Mouse (Mus musculus) MEL (cell line): ENCODE measurements around the gene Usp36. TPM values are rescaled to one million over a fixed set of nuclear protein-coding genes. Genes with fewer than 3 reads are reported as not detected.

Experiments
- DNase-seq: peaks from one replicate; pipeline ENCODE4 v3.0.0; 2011; ENCODE audit warnings: low read depth, low spot score
- H3K27ac ChIP-seq: 2 replicates; pipeline ENCODE4 v1.5.1; 2012; ENCODE audit warnings: low read depth, mild to moderate bottlenecking, control low read depth, low read length, moderate library complexity; ENCODE audit not compliant: control insufficient read depth
- H3K27me3 ChIP-seq, 2 experiments: fragments of 150-350 bp in 1 of 2; sonication (generic) in 1 of 2; 2 replicates each; pipeline ENCODE4 v1.6.1; 2012; ENCODE audit warnings: low read length in 2 of 2, mild to moderate bottlenecking in 2 of 2, improper control_type of control experiment in 1 of 2, moderate library complexity in 1 of 2; ENCODE audit not compliant: insufficient read depth in 2 of 2, control insufficient read depth in 1 of 2
- H3K36me3 ChIP-seq, 2 experiments: 2 replicates each; pipeline ENCODE4 v1.6.1; 2012 to 2014; ENCODE audit warnings: low read length in 2 of 2, improper control_type of control experiment in 1 of 2, inconsistent platforms in 1 of 2, mild to moderate bottlenecking in 1 of 2; ENCODE audit not compliant: insufficient read depth in 2 of 2, control insufficient read depth in 1 of 2
- H3K4me1 ChIP-seq, 2 experiments: fragments of 150-350 bp in 1 of 2; sonication (generic) in 1 of 2; 2 replicates each; pipeline ENCODE4 v1.6.1; 2012; ENCODE audit warnings: low read length in 2 of 2, improper control_type of control experiment in 1 of 2, mild to moderate bottlenecking in 1 of 2; ENCODE audit not compliant: insufficient read depth in 2 of 2, control insufficient read depth in 1 of 2
- H3K4me3 ChIP-seq, 2 experiments: fragments of 150-350 bp in 1 of 2; sonication (generic) in 1 of 2; 2 replicates each; pipeline ENCODE4 v1.5.1; 2012; ENCODE audit warnings: low read depth in 2 of 2, low read length in 2 of 2, mild to moderate bottlenecking in 2 of 2, moderate library complexity in 2 of 2, control low read depth in 1 of 2, improper control_type of control experiment in 1 of 2; ENCODE audit not compliant: control insufficient read depth in 1 of 2, insufficient read depth in 1 of 2
- H3K79me2 ChIP-seq: 2 replicates; pipeline ENCODE4 v1.6.1; 2012; ENCODE audit warnings: mild to moderate bottlenecking, low read length, moderate library complexity; ENCODE audit not compliant: control insufficient read depth, poor library complexity, insufficient read depth
- H3K9ac ChIP-seq: 2 replicates; pipeline ENCODE4 v1.6.1; 2012; ENCODE audit warnings: low read depth, mild to moderate bottlenecking, control low read depth, low read length, moderate library complexity; ENCODE audit not compliant: control insufficient read depth, poor library complexity, severe bottlenecking
- H3K9me3 ChIP-seq: fragments of 150-350 bp; sonication (generic); replicated peaks from 2 replicates; pipeline ENCODE4 v1.6.1; 2012; ENCODE audit warnings: mild to moderate bottlenecking, low read length, improper control_type of control experiment, moderate library complexity; ENCODE audit not compliant: insufficient read depth
- BHLHE40 ChIP-seq: IDR thresholded peaks from 2 replicates; pipeline ENCODE4 v1.6.1; 2012; ENCODE audit warnings: low read depth, mild to moderate bottlenecking, inconsistent platforms, low read length, improper control_type of control experiment, borderline replicate concordance
- CHD1 ChIP-seq: IDR thresholded peaks from 2 replicates; pipeline ENCODE4 v1.6.1; 2012; ENCODE audit warnings: low read depth, mild to moderate bottlenecking, inconsistent platforms, low read length, improper control_type of control experiment
- CTCF ChIP-seq, 3 experiments: IDR thresholded peaks in 2 of 3; conservative IDR thresholded peaks in 1 of 3; 2 replicates each; pipeline ENCODE4 v1.5.1; 2011 to 2012; ENCODE audit warnings: low read length in 3 of 3, low read depth in 2 of 3, mild to moderate bottlenecking in 2 of 3, improper control_type of control experiment in 1 of 3, inconsistent platforms in 1 of 3, mixed read lengths in 1 of 3, moderate library complexity in 1 of 3; ENCODE audit not compliant: control insufficient read depth in 1 of 3, insufficient read depth in 1 of 3, poor library complexity in 1 of 3, severe bottlenecking in 1 of 3
- ELF1 ChIP-seq: IDR thresholded peaks from 2 replicates; pipeline ENCODE4 v1.6.1; 2014; ENCODE audit warnings: low read depth, mild to moderate bottlenecking, inconsistent platforms, low read length, improper control_type of control experiment, moderate library complexity
- EP300 ChIP-seq, 2 experiments: IDR thresholded peaks; 2 replicates each; pipeline ENCODE4 v1.6.1; 2011; ENCODE audit warnings: improper control_type of control experiment in 2 of 2, low read length in 2 of 2, low read depth in 1 of 2, mild to moderate bottlenecking in 1 of 2
- ETS1 ChIP-seq: IDR thresholded peaks from 2 replicates; pipeline ENCODE4 v1.6.1; 2012; ENCODE audit warnings: low read depth, mild to moderate bottlenecking, inconsistent platforms, low read length, improper control_type of control experiment, moderate library complexity
- MAFK ChIP-seq: IDR thresholded peaks from 2 replicates; pipeline ENCODE4 v1.6.1; 2011; ENCODE audit warnings: low read depth, mild to moderate bottlenecking, low read length, improper control_type of control experiment, borderline replicate concordance
- MAX ChIP-seq: IDR thresholded peaks from 2 replicates; pipeline ENCODE4 v1.6.1; 2011; ENCODE audit warnings: low read length, improper control_type of control experiment
- MAZ ChIP-seq: IDR thresholded peaks from 2 replicates; pipeline ENCODE4 v1.6.1; 2012; ENCODE audit warnings: low read depth, mild to moderate bottlenecking, inconsistent platforms, low read length, improper control_type of control experiment
- MXI1 ChIP-seq: IDR thresholded peaks from 2 replicates; pipeline ENCODE4 v1.6.1; 2011; ENCODE audit warnings: mild to moderate bottlenecking, low read depth, low read length, improper control_type of control experiment
- MYC ChIP-seq: IDR thresholded peaks from 2 replicates; pipeline ENCODE4 v1.6.1; 2011; ENCODE audit warnings: low read depth, mild to moderate bottlenecking, low read length, improper control_type of control experiment, moderate library complexity
- NELFE ChIP-seq: IDR thresholded peaks from 2 replicates; pipeline ENCODE4 v1.6.1; 2011; ENCODE audit warnings: low read depth, low read length, improper control_type of control experiment
- NRF1 ChIP-seq: IDR thresholded peaks from 2 replicates; pipeline ENCODE4 v1.6.1; 2014; ENCODE audit warnings: low read depth, mild to moderate bottlenecking, inconsistent platforms, low read length, improper control_type of control experiment, moderate library complexity; ENCODE audit not compliant: poor library complexity, insufficient read depth, severe bottlenecking
- POLR2AphosphoS5 ChIP-seq: IDR thresholded peaks from 2 replicates; pipeline ENCODE4 v1.6.1; 2012; ENCODE audit warnings: low read depth, borderline replicate concordance, mild to moderate bottlenecking, inconsistent platforms, low read length, moderate library complexity, mixed read lengths
- SIN3A ChIP-seq: IDR thresholded peaks from 2 replicates; pipeline ENCODE4 v1.6.1; 2012; ENCODE audit warnings: low read length, improper control_type of control experiment, inconsistent platforms
- SMC3 ChIP-seq: IDR thresholded peaks from 2 replicates; pipeline ENCODE4 v1.6.1; 2011; ENCODE audit warnings: low read depth, low read length, improper control_type of control experiment
- TAL1 ChIP-seq: IDR thresholded peaks from 2 replicates; pipeline ENCODE4 v1.6.1; 2012; ENCODE audit warnings: mild to moderate bottlenecking, inconsistent platforms, low read length, moderate library complexity, mixed read lengths
- TBP ChIP-seq: IDR thresholded peaks from 2 replicates; pipeline ENCODE4 v1.8.0; 2011; ENCODE audit warnings: low read depth, low read length, improper control_type of control experiment
- TCF12 ChIP-seq: IDR thresholded peaks from 2 replicates; pipeline ENCODE4 v1.6.1; 2014; ENCODE audit warnings: low read depth, mild to moderate bottlenecking, inconsistent platforms, low read length, improper control_type of control experiment, moderate library complexity
- USF2 ChIP-seq, 2 experiments: IDR thresholded peaks; 2 replicates each; pipeline ENCODE4 v1.6.1; 2011 to 2012; ENCODE audit warnings: improper control_type of control experiment in 2 of 2, low read length in 2 of 2, borderline replicate concordance in 1 of 2, inconsistent platforms in 1 of 2, low read depth in 1 of 2, mild to moderate bottlenecking in 1 of 2; ENCODE audit not compliant: insufficient read depth in 1 of 2
- ZNF384 ChIP-seq: IDR thresholded peaks from 2 replicates; pipeline ENCODE4 v1.6.1; 2012; ENCODE audit warnings: low read depth, mild to moderate bottlenecking, inconsistent platforms, low read length, improper control_type of control experiment
- polyA plus RNA-seq, 2 experiments: library from polyadenylated mRNA; stranded (reverse) in 1 of 2; unstranded in 1 of 2; fragments of >175 nt in 1 of 2; fragments of >200 nt in 1 of 2; gene quantifications; 2 replicates each; pipeline versions ENCODE4 v1.2.1 to v1.2.4; 2012; ENCODE audit warnings: low replicate concordance in 2 of 2, low read depth in 1 of 2; ENCODE audit not compliant: insufficient read length in 2 of 2, insufficient read depth in 1 of 2, missing spikeins in 1 of 2
- total RNA-seq: library from RNA; depleted of rRNA; stranded (reverse); fragments of 300-350 nt; gene quantifications from 2 replicates; pipeline ENCODE4 v1.2.3, GENCODE M21; 2012

Usp36 gene
- total and polyA plus RNA-seq, 3 experiments: 24.8 to 89.6 (median 50.7) TPM

GRCm38 (mm10) chr11:118295026-118295425 lies 5.0 kb upstream of the Usp36 start:
- Histone ChIP-seq H3K27ac (no peak overlapping the region), H3K9ac (no peak overlapping the region), H3K36me3 (peaks cover 0 to 8% of the 10 kb centered on the region in 2 experiments; a peak in 2 of 4 replicates), H3K27me3 (peaks cover 3 to 14% of the 10 kb centered on the region in 2 experiments), H3K4me3 (no peak overlapping the region), H3K4me1 (peaks cover 0 to 8% of the 10 kb centered on the region in 2 experiments; a peak in 1 of 4 replicates), H3K9me3 (no peaks in the 10 kb centered on the region), H3K79me2 (peaks cover 2% of the 10 kb centered on the region; the same call in 1 of the 2 replicates)
- no peak for TF ChIP-seq ZNF384
- TF ChIP-seq POLR2AphosphoS5: no peak
- no peak for TF ChIP-seq EP300 (IDR thresholded peaks at IDR 0.05; ENCODE audit: low read depth in 1 of 2, low read length in 2 of 2)
- TF ChIP-seq TCF12: no peak
- TF ChIP-seq TBP: no peak
- no peak for TF ChIP-seq TAL1
- TF ChIP-seq NRF1: no peak
- TF ChIP-seq MXI1: no peak
- TF ChIP-seq USF2 (IDR thresholded peaks at IDR 0.05; ENCODE audit: borderline replicate concordance in 1 of 2, insufficient read depth in 1 of 2, low read depth in 1 of 2, low read length in 2 of 2): no peak
- TF ChIP-seq MYC: no peak
- no peak for TF ChIP-seq NELFE
- no peak for TF ChIP-seq CHD1
- TF ChIP-seq MAFK: no peak
- no peak for TF ChIP-seq ETS1
- TF ChIP-seq MAZ: no peak
- TF ChIP-seq SIN3A: no peak
- no peak for TF ChIP-seq SMC3
- TF ChIP-seq BHLHE40: no peak
- no peak for DNase-seq

GRCm38 (mm10) chr11:118292671-118293070 lies 2.6 kb upstream of the Usp36 start:
- H3K36me3 ChIP-seq: peaks cover 0 to 11% of the 10 kb centered on the region in 2 experiments; a peak in 2 of 4 replicates
- H3K27me3 ChIP-seq: peaks cover 2 to 11% of the 10 kb centered on the region in 2 experiments; a peak in 3 of 4 replicates
- no peaks in the 10 kb centered on the region for H3K9me3 ChIP-seq
- no peak overlapping the region for H3K4me3 ChIP-seq
- no peak overlapping the region for H3K27ac ChIP-seq
- TF ChIP-seq MYC (no peak), ELF1 (no peak), MAX (no peak), SMC3 (no peak), CTCF (IDR thresholded peaks at IDR 0.05 in 2 of 3, conservative IDR thresholded peaks at IDR 0.05 in 1 of 3; ENCODE audit: control insufficient read depth in 1 of 3, insufficient read depth in 1 of 3, low read depth in 2 of 3, low read length in 3 of 3, poor library complexity in 1 of 3, severe bottlenecking in 1 of 3) (no peak)
- no peak overlapping the region for H3K9ac ChIP-seq
- DNase-seq: no peak
- H3K4me1 ChIP-seq: peaks cover 0 to 14% of the 10 kb centered on the region in 2 experiments; a peak in 2 of 4 replicates
- peaks cover 24% of the 10 kb centered on the region for H3K79me2 ChIP-seq
